Mouse (Mus musculus) retina, postnatal 7 days (tissue): Measurements from ENCODE around the gene Smu1.
"Not testable (repeated sequence)": the region's sequence is repeated elsewhere in the genome, so short reads cannot be mapped to it uniquely, and the experiment has no call there.

Source experiments
- DNase-seq: peaks from one replicate; pipeline ENCODE4 v3.0.0-alpha.2; 2012; ENCODE audit warnings: low read depth, low spot score

The Smu1 gene

GRCm38 (mm10) chr4:40757780-40758420 is at the start of gene Smu1:
Gene Smu1 (minus strand): TSS chr4:40757923.
- peak; percentile 97 for DNase-seq

GRCm38 (mm10) chr4:40807382-40807781 is 49.7 kb upstream of the Smu1 start:
- DNase-seq, result no peak

GRCm38 (mm10) chr4:40805401-40805800 is 47.7 kb upstream of the Smu1 start:
- no peak for DNase-seq

GRCm38 (mm10) chr4:40802787-40803186 is 45.1 kb upstream of the Smu1 start:
- DNase-seq, result no peak

- no peak for DNase-seq
Measured at GRCm38 (mm10) chr4:40801908-40802307, 44.2 kb upstream of the Smu1 start.

GRCm38 (mm10) chr4:40800873-40801272 is 43.1 kb upstream of the Smu1 start:
- no peak for DNase-seq

- DNase-seq, result not testable (repeated sequence)
Measured at GRCm38 (mm10) chr4:40798833-40799555, 41.3 kb upstream of the Smu1 start.

GRCm38 (mm10) chr4:40795761-40796160 is 38.0 kb upstream of the Smu1 start:
- DNase-seq, result no peak

GRCm38 (mm10) chr4:40794320-40794719 is 36.6 kb upstream of the Smu1 start:
- DNase-seq, result no peak

- no peak for DNase-seq
Measured at GRCm38 (mm10) chr4:40791176-40791575, 33.5 kb upstream of the Smu1 start.

GRCm38 (mm10) chr4:40786578-40786977 is 28.9 kb upstream of the Smu1 start:
- DNase-seq, result no peak

GRCm38 (mm10) chr4:40785620-40786166 is 28.0 kb upstream of the Smu1 start:
- no peak for DNase-seq

GRCm38 (mm10) chr4:40784556-40785169 is 26.9 kb upstream of the Smu1 start:
- no peak for DNase-seq

- DNase-seq, result no peak
Measured at GRCm38 (mm10) chr4:40783049-40783448, 25.3 kb upstream of the Smu1 start.

- no peak for DNase-seq
Measured at GRCm38 (mm10) chr4:40781797-40782495, 24.2 kb upstream of the Smu1 start.

- DNase-seq, result no peak
Measured at GRCm38 (mm10) chr4:40781143-40781542, 23.4 kb upstream of the Smu1 start.

GRCm38 (mm10) chr4:40778656-40779055 is 20.9 kb upstream of the Smu1 start:
- DNase-seq, result no peak

GRCm38 (mm10) chr4:40777116-40777515 is 19.4 kb upstream of the Smu1 start:
- no peak for DNase-seq

GRCm38 (mm10) chr4:40776416-40776815 is 18.7 kb upstream of the Smu1 start:
- no peak for DNase-seq

- DNase-seq, result peak; percentile 62
Measured at GRCm38 (mm10) chr4:40774279-40775259, 16.8 kb upstream of the Smu1 start.

GRCm38 (mm10) chr4:40759876-40760275 is 2.2 kb upstream of the Smu1 start:
- DNase-seq, result no peak
